Mouse (Mus musculus) neural tube, embryonic 11.5 days (tissue): ENCODE data around the gene Scgb1a1. TPM values are rescaled to one million over a fixed set of nuclear protein-coding genes. Genes with fewer than 3 reads are reported as not detected.

Experiments
- ATAC-seq: fragments of 200-750 bp; cut with Nextera tagmentation; 2 replicates; pipeline ENCODE4 v1.8.0; 2017; ENCODE audit warnings: moderate number of reproducible peaks, mild to moderate bottlenecking, moderate TSS enrichment, moderate library complexity; ENCODE audit not compliant: insufficient read depth, low FRiP score, low TSS enrichment
- DNase-seq: peaks from one replicate; pipeline ENCODE4 v3.0.0-alpha.2; 2015; ENCODE audit warnings: low spot score
- H3K27ac ChIP-seq: fragments of 300-500 bp; sonication (generic); 2 replicates; pipeline ENCODE4 v1.5.1; 2014; ENCODE audit warnings: low read depth, mild to moderate bottlenecking, low read length
- H3K27me3 ChIP-seq: fragments of 300-500 bp; sonication (generic); 2 replicates; pipeline ENCODE4 v1.6.1; 2014; ENCODE audit warnings: mild to moderate bottlenecking, low read length, mixed read lengths; ENCODE audit not compliant: control insufficient read depth, insufficient read depth
- H3K36me3 ChIP-seq: fragments of 300-500 bp; sonication (generic); 2 replicates; pipeline ENCODE4 v1.6.1; 2014; ENCODE audit warnings: mild to moderate bottlenecking, low read length, moderate library complexity, mixed read lengths; ENCODE audit not compliant: control insufficient read depth, insufficient read depth
- H3K4me1 ChIP-seq: fragments of 300-500 bp; sonication (generic); 2 replicates; pipeline ENCODE4 v1.6.1; 2014; ENCODE audit warnings: low read length, mixed read lengths; ENCODE audit not compliant: control insufficient read depth, insufficient read depth
- H3K4me2 ChIP-seq: fragments of 300-500 bp; sonication (generic); 2 replicates; pipeline ENCODE4 v1.6.1; 2014; ENCODE audit warnings: low read depth, mild to moderate bottlenecking, moderate library complexity
- H3K4me3 ChIP-seq: fragments of 300-500 bp; sonication (generic); 2 replicates; pipeline ENCODE4 v1.5.1; 2014; ENCODE audit warnings: low read depth, low read length
- H3K9ac ChIP-seq: fragments of 300-500 bp; sonication (generic); 2 replicates; pipeline ENCODE4 v1.6.1; 2014; ENCODE audit warnings: mild to moderate bottlenecking, low read length
- H3K9me3 ChIP-seq: fragments of 300-500 bp; sonication (generic); 2 replicates; pipeline ENCODE4 v1.6.1; 2016; ENCODE audit warnings: low read length; ENCODE audit not compliant: control insufficient read depth
- WGBS: fragments of 180-500 bp; shearing (Covaris S2); extraction: QIAGEN DNeasy Blood & Tissue Kit; methylation state at CpG from one replicate; pipeline ENCODE4 v1.1.7; 2014; 5-methylcytosine and 5-hydroxymethylcytosine counted together
- polyA plus RNA-seq: library from polyadenylated mRNA; unstranded; fragments of >200 nt; fragmentation: Nextera tagmentation; extraction: Ambion mirVana; gene quantifications from 2 replicates; pipeline ENCODE4 v1.2.1, GENCODE M21; 2014

Gene Scgb1a1
- polyA plus RNA-seq, 1 experiment from 2014 or later = not detected

DNA sequence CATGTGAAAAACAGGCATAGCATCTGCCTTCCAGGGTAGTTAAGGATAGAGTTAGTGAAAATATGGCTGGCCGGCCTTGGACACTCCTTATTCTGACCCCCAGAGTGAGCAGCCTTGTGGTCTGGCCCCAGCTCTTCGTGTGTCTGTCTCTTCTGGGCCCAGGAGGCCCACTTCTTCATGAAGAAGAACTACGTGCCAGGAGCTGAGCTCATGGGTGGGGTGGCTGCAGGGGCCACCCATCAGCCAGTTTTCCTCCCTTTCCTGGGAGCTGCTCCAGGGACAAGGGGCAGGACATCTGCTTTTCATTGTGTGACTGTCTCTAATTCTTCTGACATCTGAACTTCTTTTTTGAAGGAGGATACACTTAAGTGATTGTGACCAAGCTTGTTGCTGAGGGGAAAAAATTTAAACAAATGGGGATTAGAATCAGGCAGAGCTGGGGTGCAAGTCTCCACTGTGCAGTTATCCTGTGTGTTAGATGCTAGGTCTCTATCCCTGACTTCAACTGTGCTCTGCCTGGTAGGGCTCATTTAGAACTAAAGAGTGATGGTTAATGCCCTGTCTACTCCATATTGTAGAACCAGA, 17.4 kb upstream of the Scgb1a1 start:
- H3K9me3 ChIP-seq = no peaks in the 10 kb centered on the region
- H3K27me3 ChIP-seq = no peaks in the 10 kb centered on the region
- H3K36me3 ChIP-seq = no peaks in the 10 kb centered on the region
- H3K27ac ChIP-seq = no peak overlapping the region
- no peak overlapping the region for H3K9ac ChIP-seq
- H3K4me3 ChIP-seq = no peak overlapping the region
- DNase-seq (no peak), ATAC-seq (no peak)
- 70% methylated on average over 3 of the region's 3 CpGs for WGBS
- H3K4me1 ChIP-seq = no peaks in the 10 kb centered on the region
- H3K4me2 ChIP-seq = no peak overlapping the region

DNA sequence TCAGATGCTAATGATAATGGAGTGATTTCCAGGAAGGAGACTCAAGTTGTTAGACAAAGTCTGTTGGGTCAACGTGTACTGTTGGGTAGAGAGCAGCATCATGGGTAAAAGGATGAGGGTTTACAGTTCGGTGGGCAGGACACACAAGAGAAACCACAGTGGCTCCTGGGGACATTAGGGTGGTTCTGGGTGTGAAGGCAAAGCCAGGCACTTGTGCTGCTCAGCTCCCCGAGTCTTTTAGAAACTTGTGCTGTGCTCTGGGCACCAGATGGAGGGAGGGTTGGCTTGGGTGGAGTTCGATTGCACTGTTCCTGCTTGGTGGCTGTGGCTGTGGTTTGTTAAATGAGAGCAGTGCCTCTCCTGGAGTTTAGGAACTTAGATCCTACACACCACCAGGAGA, 16.2 kb upstream of the Scgb1a1 start:
- Histone ChIP-seq H3K4me2 (no peak overlapping the region), H3K4me1 (no peaks in the 10 kb centered on the region), H3K27ac (no peak overlapping the region), H3K9me3 (no peaks in the 10 kb centered on the region), H3K36me3 (no peaks in the 10 kb centered on the region), H3K9ac (no peak overlapping the region), H3K27me3 (no peaks in the 10 kb centered on the region), H3K4me3 (no peak overlapping the region)
- WGBS = 85% methylated on average over 4 of the region's 4 CpGs
- DNase-seq (no peak), ATAC-seq (no peak)

GRCm38 (mm10) chr19:9101062-9101457, 13.3 kb upstream of the Scgb1a1 start:
- Histone ChIP-seq H3K9me3 (no peaks in the 10 kb centered on the region), H3K27ac (no peak overlapping the region), H3K4me2 (no peak overlapping the region), H3K4me3 (no peak overlapping the region), H3K9ac (no peak overlapping the region), H3K4me1 (no peaks in the 10 kb centered on the region), H3K36me3 (no peaks in the 10 kb centered on the region), H3K27me3 (no peaks in the 10 kb centered on the region)
- DNase-seq (no peak), ATAC-seq (no peak)
- 81% methylated on average over 2 of the region's 2 CpGs for WGBS

GRCm38 (mm10) chr19:9100297-9101061, 12.7 kb upstream of the Scgb1a1 start:
- no peak overlapping the region for H3K4me2 ChIP-seq
- no peak overlapping the region for H3K9ac ChIP-seq
- ATAC-seq (no peak), DNase-seq (no peak)
- WGBS = 86% methylated on average over 17 of the region's 17 CpGs
- H3K9me3 ChIP-seq = no peaks in the 10 kb centered on the region
- no peak overlapping the region for H3K27ac ChIP-seq
- no peaks in the 10 kb centered on the region for H3K27me3 ChIP-seq
- no peaks in the 10 kb centered on the region for H3K4me1 ChIP-seq
- no peaks in the 10 kb centered on the region for H3K36me3 ChIP-seq
- H3K4me3 ChIP-seq = no peak overlapping the region

- Histone ChIP-seq H3K4me3 (no peak overlapping the region), H3K4me1 (no peaks in the 10 kb centered on the region), H3K27me3 (no peaks in the 10 kb centered on the region), H3K36me3 (no peaks in the 10 kb centered on the region), H3K4me2 (no peak overlapping the region), H3K9me3 (no peaks in the 10 kb centered on the region), H3K27ac (no peak overlapping the region), H3K9ac (no peak overlapping the region)
- ATAC-seq (no peak), DNase-seq (no peak)
- WGBS = 94% methylated on average over 8 of the region's 8 CpGs
Measured at GRCm38 (mm10) chr19:9099751-9100150, 12.0 kb upstream of the Scgb1a1 start.

DNA sequence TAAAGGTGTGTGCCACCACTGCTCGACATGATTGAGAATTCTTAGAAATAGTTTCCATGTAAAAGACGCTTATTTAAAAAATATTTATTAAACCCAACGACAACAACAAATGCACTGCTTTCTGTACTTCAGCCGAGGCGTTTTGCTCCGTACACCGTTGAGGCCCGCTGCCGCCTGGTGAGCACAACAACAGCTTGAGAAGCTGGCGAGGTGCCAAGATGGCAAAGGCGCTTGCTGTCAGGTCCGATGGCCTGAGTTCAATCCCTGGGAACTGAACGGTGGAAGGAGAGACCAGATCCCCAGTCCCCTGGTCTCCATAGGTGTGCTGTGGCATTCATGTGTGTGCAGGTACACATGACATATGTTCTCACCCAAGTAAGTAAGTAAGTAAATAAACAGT, 9.7 kb upstream of the Scgb1a1 start:
- Histone ChIP-seq H3K36me3 (no peaks in the 10 kb centered on the region), H3K4me2 (no peak overlapping the region), H3K27me3 (no peaks in the 10 kb centered on the region), H3K27ac (no peak overlapping the region), H3K9me3 (no peaks in the 10 kb centered on the region), H3K4me1 (no peaks in the 10 kb centered on the region), H3K9ac (no peak overlapping the region), H3K4me3 (no peak overlapping the region)
- ATAC-seq (no peak), DNase-seq (no peak)
- WGBS = 93% methylated on average over 13 of the region's 13 CpGs

- DNase-seq = no peak
- WGBS = 73% methylated on average over 5 of the region's 5 CpGs
- no peak for ATAC-seq
Measured at GRCm38 (mm10) chr19:9095111-9095510, 7.4 kb upstream of the Scgb1a1 start.

GRCm38 (mm10) chr19:9090709-9091108, 3.0 kb upstream of the Scgb1a1 start:
- H3K27me3 ChIP-seq = no peaks in the 10 kb centered on the region
- no peaks in the 10 kb centered on the region for H3K36me3 ChIP-seq
- H3K4me1 ChIP-seq = no peaks in the 10 kb centered on the region
- no peak overlapping the region for H3K27ac ChIP-seq
- H3K4me3 ChIP-seq = no peak overlapping the region
- H3K9ac ChIP-seq = no peak overlapping the region
- no peak overlapping the region for H3K4me2 ChIP-seq
- ATAC-seq (no peak), DNase-seq (no peak)
- H3K9me3 ChIP-seq = no peaks in the 10 kb centered on the region
- 58% methylated on average over 2 of the region's 2 CpGs for WGBS

More at GRCm38 (mm10) chr19:9095111-9095510, 7.4 kb upstream of the Scgb1a1 start:
- Histone ChIP-seq H3K27me3 (no peaks in the 10 kb centered on the region), H3K27ac (no peak overlapping the region), H3K4me1 (no peaks in the 10 kb centered on the region), H3K9ac (no peak overlapping the region), H3K4me2 (no peak overlapping the region), H3K4me3 (no peak overlapping the region), H3K36me3 (no peaks in the 10 kb centered on the region), H3K9me3 (no peaks in the 10 kb centered on the region)

DNA sequence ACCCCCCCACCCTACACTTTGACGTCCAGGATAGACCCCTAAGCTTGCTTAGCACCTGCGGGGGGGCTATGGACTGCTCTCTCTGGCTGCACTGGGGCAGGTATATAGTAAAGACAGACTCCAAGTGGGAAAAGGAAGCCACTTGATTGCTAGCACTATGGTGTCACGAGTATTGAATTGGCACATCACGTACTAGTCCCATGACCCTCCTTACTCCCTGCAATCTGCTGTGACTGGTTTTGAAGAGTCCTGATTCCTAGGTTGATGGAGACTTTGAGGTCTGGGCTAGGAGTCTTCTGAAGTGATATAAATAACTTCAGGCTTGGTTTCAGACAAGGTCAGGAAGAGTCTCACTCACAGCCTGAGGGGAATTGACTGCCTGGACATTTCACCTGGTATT, 2.4 kb upstream of the Scgb1a1 start:
- ATAC-seq (no peak), DNase-seq (no peak)
- H3K27me3 ChIP-seq = no peaks in the 10 kb centered on the region
- H3K4me1 ChIP-seq = no peaks in the 10 kb centered on the region
- no peak overlapping the region for H3K4me2 ChIP-seq
- no peaks in the 10 kb centered on the region for H3K9me3 ChIP-seq
- no peak overlapping the region for H3K27ac ChIP-seq
- no peaks in the 10 kb centered on the region for H3K36me3 ChIP-seq
- H3K4me3 ChIP-seq = no peak overlapping the region
- no peak overlapping the region for H3K9ac ChIP-seq
- 70% methylated on average over 4 of the region's 4 CpGs for WGBS
